ENCODE assay signal across 23 mouse cellular contexts in genomic region chr3:37765971-37766370, GRCm38 (mm10). TPM values are rescaled to one million over a fixed set of nuclear protein-coding genes. Genes with fewer than 3 reads are reported as not detected.
DNase-seq lines count a peak whose midpoint lies in the region; ATAC-seq and TF ChIP-seq lines count a peak whose summit lies in the region.
"Had no signal": no experiment of that assay in that cellular context is flagged by ENCODE, and none has a peak within 500 bp of the region (broad histone marks: within the 10 kb centered on the region; RNA-seq: fewer than 3 reads in every experiment).

No protein-coding gene starts in this region.

- H3K4me3 ChIP-seq in kidney, embryonic 14.5 days (ENCODE audit: low read length): no peak overlapping the region
- H3K4me3 ChIP-seq in kidney, embryonic 16.5 days (ENCODE audit: low read length): no peak overlapping the region
- no peak overlapping the region for H3K4me3 ChIP-seq in stomach, postnatal 0 days (ENCODE audit: low read depth, low read length)
- H3K4me3 ChIP-seq: embryonic facial prominence, embryonic 13.5 days; forebrain, embryonic 13.5 days; gastrocnemius, adult 2 months; heart, embryonic 12.5 days; hindbrain, embryonic 10.5 days had no signal

- DNase-seq in adrenal gland, adult (ENCODE audit: inconsistent age in 2 of 2, low spot score in 1 of 2): peak; percentile 67 to 85
- DNase-seq in adrenal gland, postnatal 25 days: no peak
- peak; percentile 52 for DNase-seq in adrenal gland, postnatal 36 days
- DNase-seq in stomach, postnatal 0 days (ENCODE audit: low spot score): no peak
- DNase-seq in cerebellum, adult 9-10 months: no peak
- DNase-seq: B cell, adult 2 months; cerebellum, adult 11-12 months; cerebellum, adult 9-11 months; cerebellum, postnatal 36 days; forebrain, postnatal 0 days; gastrocnemius, adult 2 months; gastrocnemius, postnatal 25 days had no signal

- no peak for TF ChIP-seq CTCF in stomach, postnatal 0 days (IDR thresholded peaks at IDR 0.05; ENCODE audit: low read depth)

- 0 out of 2 replicates have a peak, but pooled peaks have one; percentile 9 for ATAC-seq in kidney, embryonic 14.5 days (ENCODE audit: low FRiP score, low TSS enrichment)
- no peak for ATAC-seq in kidney, embryonic 16.5 days (ENCODE audit: low FRiP score, low TSS enrichment)
- ATAC-seq in stomach, postnatal 0 days (ENCODE audit: low FRiP score, low TSS enrichment): peak; percentile 13; the same call in 1 of the 2 replicates
- ATAC-seq: CD4-positive, CD25-positive, alpha-beta regulatory T cell, adult 4 months; forebrain, embryonic 13.5 days; forebrain, postnatal 0 days had no signal

- no peaks in the 10 kb centered on the region for H3K9me3 ChIP-seq in kidney, embryonic 14.5 days (ENCODE audit: control insufficient read depth, low read length)
- peaks cover 3% of the 10 kb centered on the region; the same call in 1 of the 2 replicates for H3K9me3 ChIP-seq in kidney, embryonic 16.5 days (ENCODE audit: low read length)
- no peaks in the 10 kb centered on the region for H3K9me3 ChIP-seq in stomach, postnatal 0 days (ENCODE audit: control insufficient read depth, low read length)
- H3K9me3 ChIP-seq: embryonic facial prominence, embryonic 13.5 days; forebrain, embryonic 13.5 days; G1E; heart, embryonic 12.5 days; hindbrain, embryonic 10.5 days had no signal

- no peak overlapping the region for H3K9ac ChIP-seq in kidney, embryonic 14.5 days (ENCODE audit: low read depth, low read length)
- H3K9ac ChIP-seq in kidney, embryonic 16.5 days (replicated peaks; ENCODE audit: low read length): no peak overlapping the region
- H3K9ac ChIP-seq in stomach, postnatal 0 days (ENCODE audit: low read length): no peak overlapping the region
- H3K9ac ChIP-seq: embryonic facial prominence, embryonic 13.5 days; forebrain, embryonic 13.5 days; forebrain, postnatal 0 days; heart, embryonic 12.5 days; hindbrain, embryonic 14.5 days had no signal

- H3K27ac ChIP-seq in kidney, embryonic 14.5 days (ENCODE audit: low read depth, low read length): no peak overlapping the region
- H3K27ac ChIP-seq in kidney, embryonic 16.5 days (ENCODE audit: low read length): no peak overlapping the region
- H3K27ac ChIP-seq in stomach, postnatal 0 days (replicated peaks): no peak overlapping the region
- H3K27ac ChIP-seq: embryonic facial prominence, embryonic 13.5 days; forebrain, embryonic 13.5 days; hindbrain, embryonic 10.5 days; hindbrain, embryonic 14.5 days had no signal

- H3K4me1 ChIP-seq in kidney, embryonic 14.5 days (ENCODE audit: control insufficient read depth, insufficient read depth, low read length): peaks cover 29% of the 10 kb centered on the region; the same call in 1 of the 2 replicates
- peaks cover 40% of the 10 kb centered on the region for H3K4me1 ChIP-seq in kidney, embryonic 16.5 days (ENCODE audit: insufficient read depth, low read length)
- H3K4me1 ChIP-seq in stomach, postnatal 0 days (replicated peaks; ENCODE audit: control insufficient read depth, insufficient read depth): peaks cover 4% of the 10 kb centered on the region; the same call in 1 of the 2 replicates

- no peaks in the 10 kb centered on the region for H3K36me3 ChIP-seq in kidney, embryonic 14.5 days (ENCODE audit: control insufficient read depth, insufficient read depth, low read length)
- H3K36me3 ChIP-seq in kidney, embryonic 16.5 days (ENCODE audit: insufficient read depth, low read length): no peaks in the 10 kb centered on the region
- H3K36me3 ChIP-seq in stomach, postnatal 0 days (ENCODE audit: control insufficient read depth, insufficient read depth, low read length): no peaks in the 10 kb centered on the region
- H3K36me3 ChIP-seq: embryonic facial prominence, embryonic 13.5 days; G1E; heart, embryonic 12.5 days; hindbrain, embryonic 10.5 days had no signal

- WGBS in kidney, embryonic 14.5 days: 55% methylated on average over 5 of the region's 5 CpGs
- WGBS in kidney, embryonic 16.5 days: 57% methylated on average over 5 of the region's 5 CpGs
- 71% methylated on average over 5 of the region's 5 CpGs for WGBS in stomach, postnatal 0 days

- no peak for TF ChIP-seq EP300 in stomach, postnatal 0 days (optimal IDR thresholded peaks at IDR 0.05)

- no peaks in the 10 kb centered on the region for H3K27me3 ChIP-seq in kidney, embryonic 14.5 days (ENCODE audit: control insufficient read depth, insufficient read depth, low read length)
- H3K27me3 ChIP-seq in kidney, embryonic 16.5 days (ENCODE audit: insufficient read depth, low read length): no peaks in the 10 kb centered on the region
- H3K27me3 ChIP-seq in stomach, postnatal 0 days (ENCODE audit: control insufficient read depth, insufficient read depth, low read length): no peaks in the 10 kb centered on the region
- H3K27me3 ChIP-seq: embryonic facial prominence, embryonic 13.5 days; forebrain, embryonic 13.5 days; heart, embryonic 12.5 days had no signal

- H3K4me2 ChIP-seq in kidney, embryonic 14.5 days (replicated peaks; ENCODE audit: low read depth, low read length): no peak overlapping the region
- H3K4me2 ChIP-seq in kidney, embryonic 16.5 days (replicated peaks; ENCODE audit: low read depth, low read length): no peak overlapping the region
- H3K4me2 ChIP-seq in stomach, postnatal 0 days (replicated peaks; ENCODE audit: low read depth): no peak overlapping the region
- H3K4me2 ChIP-seq: embryonic facial prominence, embryonic 13.5 days; forebrain, embryonic 13.5 days; heart, embryonic 12.5 days; hindbrain, embryonic 14.5 days had no signal

RNA-seq across cellular contexts. Expression of gene Gm5148, which starts 41.7 kb away (rescaled TPM):
- 0.46 TPM in 1 of 2 replicates, not detected in the other for total RNA-seq in adrenal gland, postnatal 25 days (2021)
- polyA plus RNA-seq in kidney, embryonic 14.5 days (2014; fragmentation: Nextera tagmentation; extraction: Ambion mirVana): 8.1 and 9.4 TPM in 2 replicates
- 7.5 and 9.6 TPM in 2 replicates for polyA plus RNA-seq in kidney, embryonic 16.5 days (2015; fragmentation: Nextera tagmentation; extraction: Ambion mirVana)
- under 1 TPM in 1 of 2 experiments, not detected in 1; 0.36 TPM for total RNA-seq in adrenal gland, postnatal 36 days (2021)
- 4.9 and 5.7 TPM in 2 replicates for polyA plus RNA-seq in stomach, postnatal 0 days (2015; fragmentation: Nextera tagmentation; extraction: Ambion mirVana)
- total RNA-seq: heart, adult 8-10 months; heart, postnatal 25 days had no signal

Comparison
In these comparisons a context has a peak if more than half of its experiments do, and no peak if none do; other contexts are left out.
1. DNase-seq: peak in adrenal gland, adult (2 of 2) and adrenal gland, postnatal 36 days (2 of 2); none in adrenal gland, postnatal 25 days (single experiment), stomach, postnatal 0 days (single experiment) and cerebellum, adult 9-10 months (single experiment).